Mouse (Mus musculus): ENCODE results near the gene Yrdc. TPM values are rescaled to one million over a fixed set of nuclear protein-coding genes. Genes with fewer than 3 reads are reported as not detected.
A peak's percentile ranks its signal among the peaks of the same experiment; 100 is the strongest.

The Yrdc gene
- polyA plus RNA-seq, 1 experiment from 2014 or later: 45.1 TPM

DNA sequence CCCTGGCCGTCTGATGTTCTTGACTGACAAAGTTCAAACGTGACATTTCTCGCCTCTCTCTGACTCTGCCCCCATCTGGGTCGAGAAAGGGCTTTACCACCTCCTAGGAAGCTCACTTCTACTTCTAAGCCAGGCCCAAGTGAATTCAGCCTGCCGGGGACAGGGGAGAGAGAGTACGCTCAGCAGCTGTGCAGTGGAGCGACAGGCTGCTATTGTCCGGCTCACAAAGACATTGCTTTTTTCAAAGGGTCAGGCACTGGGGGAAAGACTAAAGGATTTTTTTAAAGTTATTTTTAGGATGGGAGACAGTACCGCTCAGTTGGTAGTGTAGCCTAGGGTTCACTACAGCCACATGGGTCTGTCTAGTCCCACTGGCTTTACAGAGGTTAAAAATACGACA, 47.9 kb downstream of the Yrdc start:
- no peak overlapping the region for H3K4me3 ChIP-seq (replicated peaks)
- WGBS: 7% methylated on average over 10 of the region's 10 CpGs
- peaks cover 56% of the 10 kb centered on the region for H3K4me1 ChIP-seq (replicated peaks)
- no peak for ATAC-seq
- 0 out of 2 replicates have a peak overlapping the region, but pooled peaks have one; percentile 28 for H3K9ac ChIP-seq (replicated peaks)
- no peak overlapping the region for H3K4me2 ChIP-seq (replicated peaks)
- 0 out of 2 replicates have a peak, but pooled peaks cover 3% of the 10 kb centered on the region for H3K36me3 ChIP-seq
- H3K27ac ChIP-seq: peak overlapping the region; percentile 54; the same call in 1 of the 2 replicates
- H3K27me3 ChIP-seq: peaks cover 34% of the 10 kb centered on the region
- no peaks in the 10 kb centered on the region for H3K9me3 ChIP-seq

DNA sequence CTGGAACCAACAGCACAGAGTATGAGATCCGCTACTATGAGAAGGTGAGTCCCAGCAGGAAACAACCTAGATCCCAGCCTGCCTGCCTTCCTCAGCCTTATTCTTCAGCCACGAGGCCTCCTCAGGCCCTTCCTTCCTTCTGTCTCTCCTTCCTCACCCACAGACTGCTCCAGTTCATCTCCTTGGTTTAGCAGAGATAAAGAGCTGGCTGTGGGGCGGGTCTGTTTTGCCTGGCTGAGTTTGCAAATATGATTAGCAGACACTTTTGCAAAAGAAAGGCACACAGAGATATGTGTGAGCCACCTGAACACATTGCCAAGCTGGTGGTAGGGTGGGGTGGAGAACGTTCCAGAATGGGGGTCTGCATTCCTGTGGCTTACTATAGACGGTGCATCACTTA, 49.4 kb downstream of the Yrdc start:
- Histone ChIP-seq H3K27ac (peak overlapping the region; percentile 54; the same call in 1 of the 2 replicates), H3K36me3 (0 out of 2 replicates have a peak, but pooled peaks cover 3% of the 10 kb centered on the region), H3K9me3 (no peaks in the 10 kb centered on the region)

More for the DNA sequence above, 49.4 kb downstream of the Yrdc start:
- Histone ChIP-seq H3K4me2 (replicated peaks) (no peak overlapping the region), H3K4me1 (replicated peaks) (peaks cover 48% of the 10 kb centered on the region), H3K27me3 (peaks cover 19% of the 10 kb centered on the region), H3K4me3 (replicated peaks) (no peak overlapping the region), H3K9ac (replicated peaks) (no peak overlapping the region; the same call in 1 of the 2 replicates)
- WGBS: 55% methylated on average over 5 of the region's 5 CpGs
- ATAC-seq: no peak

Other genes starting within 250 kb of the Yrdc start
- gene 3100002H09Rik, start 239.9 kb upstream of the Yrdc start, polyA plus RNA-seq (2015; fragmentation: Nextera tagmentation; extraction: Ambion mirVana): 0.79 and 1.1 TPM in 2 replicates
- 14.2 and 19.3 TPM in 2 replicates for gene Pou3f1, start 193.9 kb upstream of the Yrdc start, polyA plus RNA-seq (2015; fragmentation: Nextera tagmentation; extraction: Ambion mirVana)
- 48.3 and 51.1 TPM in 2 replicates for gene Utp11, start 157.1 kb upstream of the Yrdc start, polyA plus RNA-seq (2015; fragmentation: Nextera tagmentation; extraction: Ambion mirVana)
- 2.8 and 3.0 TPM in 2 replicates for gene Fhl3, start 150.0 kb upstream of the Yrdc start, polyA plus RNA-seq (2015; fragmentation: Nextera tagmentation; extraction: Ambion mirVana)
- 147 and 153 TPM in 2 replicates for gene Sf3a3, start 135.9 kb upstream of the Yrdc start, polyA plus RNA-seq (2015; fragmentation: Nextera tagmentation; extraction: Ambion mirVana)
- 25.4 and 30.4 TPM in 2 replicates for gene Inpp5b, start 108.8 kb upstream of the Yrdc start, polyA plus RNA-seq (2015; fragmentation: Nextera tagmentation; extraction: Ambion mirVana)
- gene Mtf1, start 48.6 kb upstream of the Yrdc start, polyA plus RNA-seq (2015; fragmentation: Nextera tagmentation; extraction: Ambion mirVana): 14.6 and 15.7 TPM in 2 replicates
- 70.6 and 77.5 TPM in 2 replicates for gene 1110065P20Rik, start 517 bp downstream of the Yrdc start, polyA plus RNA-seq (2015; fragmentation: Nextera tagmentation; extraction: Ambion mirVana)
- gene Maneal, start 11.5 kb downstream of the Yrdc start, polyA plus RNA-seq (2015; fragmentation: Nextera tagmentation; extraction: Ambion mirVana): 7.3 and 9.5 TPM in 2 replicates
- 10.0 and 13.4 TPM in 2 replicates for gene Epha10, start 30.2 kb downstream of the Yrdc start, polyA plus RNA-seq (2015; fragmentation: Nextera tagmentation; extraction: Ambion mirVana)
- 14.8 and 21.6 TPM in 2 replicates for gene 9930104L06Rik, start 86.4 kb downstream of the Yrdc start, polyA plus RNA-seq (2015; fragmentation: Nextera tagmentation; extraction: Ambion mirVana)
- gene Cdca8, start 88.6 kb downstream of the Yrdc start, polyA plus RNA-seq (2015; fragmentation: Nextera tagmentation; extraction: Ambion mirVana): 76.4 and 77.6 TPM in 2 replicates
- gene Rspo1, start 135.8 kb downstream of the Yrdc start, polyA plus RNA-seq (2015; fragmentation: Nextera tagmentation; extraction: Ambion mirVana): 3.5 and 7.6 TPM in 2 replicates
- gene Gnl2, start 165.9 kb downstream of the Yrdc start, polyA plus RNA-seq (2015; fragmentation: Nextera tagmentation; extraction: Ambion mirVana): 94.8 and 99.1 TPM in 2 replicates
- gene Dnali1, start 215.0 kb downstream of the Yrdc start, polyA plus RNA-seq (2015; fragmentation: Nextera tagmentation; extraction: Ambion mirVana): 0.45 and 0.89 TPM in 2 replicates
- gene Snip1, start 216.0 kb downstream of the Yrdc start, polyA plus RNA-seq (2015; fragmentation: Nextera tagmentation; extraction: Ambion mirVana): 25.1 and 28.5 TPM in 2 replicates
- 171 and 181 TPM in 2 replicates for gene Meaf6, start 234.5 kb downstream of the Yrdc start, polyA plus RNA-seq (2015; fragmentation: Nextera tagmentation; extraction: Ambion mirVana)